Mouse (Mus musculus) layer of hippocampus, adult 8-10 months (tissue): Measurements from ENCODE around the gene Krt18. TPM values are rescaled to one million over a fixed set of nuclear protein-coding genes. Genes with fewer than 3 reads are reported as not detected.
"Not testable (repeated sequence)": the region's sequence is repeated elsewhere in the genome, so short reads cannot be mapped to it uniquely, and the experiment has no call there.

ENCODE experiments used
- DNase-seq, 2 experiments: peaks; one replicate each; pipeline ENCODE4 v3.0.0; 2022; ENCODE audit warnings: low spot score in 2 of 2
- total RNA-seq, 4 experiments: library from RNA; stranded (reverse); gene quantifications; 2 replicates each; pipeline ENCODE4 v1.2.4; 2022

Krt18 gene
- total RNA-seq, 4 experiments from 2014 or later = 0.23 to 2.4 (median 2.3) TPM; not detected in 1

- DNase-seq = peak; percentile 87 to 94
Measured at GRCm38 (mm10) chr15:102065661-102066325, 37.8 kb downstream of the Krt18 start.

- no peak for DNase-seq
Measured at GRCm38 (mm10) chr15:102070476-102071467, 42.8 kb downstream of the Krt18 start.

- DNase-seq = no peak
Measured at GRCm38 (mm10) chr15:102072963-102073558, 45.1 kb downstream of the Krt18 start.

DNA sequence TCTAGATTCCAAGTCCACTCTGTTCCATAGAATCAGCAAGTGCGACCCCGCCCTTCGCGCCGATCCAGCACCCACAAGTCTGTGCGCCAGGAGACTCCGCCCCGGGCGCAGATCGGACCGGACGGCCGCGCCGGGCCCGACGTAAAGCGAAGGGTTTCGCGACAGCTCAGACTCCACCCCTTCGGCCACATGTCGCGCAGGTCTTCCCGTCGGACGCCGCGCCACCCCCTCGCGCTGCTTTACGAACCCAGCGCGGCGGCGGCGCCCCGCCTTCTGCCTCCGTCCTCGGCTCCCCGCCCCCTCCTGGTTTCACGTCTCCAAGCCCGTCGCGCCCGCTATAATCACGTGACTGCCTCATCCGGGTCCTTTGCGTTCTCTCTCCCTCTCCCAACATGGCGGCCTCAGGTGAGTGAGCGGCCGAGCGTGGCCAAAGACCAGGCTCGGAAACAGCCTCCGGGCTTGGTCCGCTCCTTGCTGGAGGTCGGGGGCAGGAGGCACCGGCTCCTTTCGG lies 45.6 kb downstream of the Krt18 start, which contains the start of gene Eif4b:
Gene Eif4b, plus strand, starts transcription at position 215 of the 511 bp plus-strand sequence.
- peak; percentile 98 to 99 for DNase-seq

GRCm38 (mm10) chr15:102074070-102074731 lies 46.2 kb downstream of the Krt18 start:
- DNase-seq = peak; percentile 55 to 56

GRCm38 (mm10) chr15:102074876-102075585 lies 47.1 kb downstream of the Krt18 start:
- no peak for DNase-seq

DNA sequence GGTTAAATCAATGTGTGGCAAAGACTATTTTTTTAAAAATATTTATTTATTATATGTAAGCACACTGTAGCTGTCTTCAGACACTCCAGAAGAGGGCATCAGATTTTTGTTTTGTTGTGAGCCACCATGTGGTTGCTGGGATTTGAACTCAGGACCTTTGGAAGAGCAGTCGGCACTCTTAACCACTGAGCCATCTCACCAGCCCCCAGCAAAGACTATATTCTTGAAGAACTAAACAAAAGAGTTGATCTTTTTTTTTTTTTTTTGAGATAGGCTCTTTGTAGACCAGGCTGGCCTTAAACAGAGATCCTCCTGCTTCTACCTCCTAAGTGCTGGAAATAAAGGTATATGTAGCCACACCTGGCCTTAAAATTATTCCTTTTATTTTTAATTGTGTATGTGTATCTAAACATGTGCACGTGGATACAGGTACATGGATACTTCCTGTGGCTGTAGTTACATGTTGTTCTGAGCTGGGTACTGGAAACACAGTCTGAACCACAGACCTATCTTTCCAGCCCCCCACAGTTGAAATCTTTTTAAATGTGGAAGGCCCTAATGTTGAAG lies 49.2 kb downstream of the Krt18 start:
- DNase-seq = no peak

GRCm38 (mm10) chr15:102079221-102079620 lies 51.2 kb downstream of the Krt18 start:
- DNase-seq = no peak

DNA sequence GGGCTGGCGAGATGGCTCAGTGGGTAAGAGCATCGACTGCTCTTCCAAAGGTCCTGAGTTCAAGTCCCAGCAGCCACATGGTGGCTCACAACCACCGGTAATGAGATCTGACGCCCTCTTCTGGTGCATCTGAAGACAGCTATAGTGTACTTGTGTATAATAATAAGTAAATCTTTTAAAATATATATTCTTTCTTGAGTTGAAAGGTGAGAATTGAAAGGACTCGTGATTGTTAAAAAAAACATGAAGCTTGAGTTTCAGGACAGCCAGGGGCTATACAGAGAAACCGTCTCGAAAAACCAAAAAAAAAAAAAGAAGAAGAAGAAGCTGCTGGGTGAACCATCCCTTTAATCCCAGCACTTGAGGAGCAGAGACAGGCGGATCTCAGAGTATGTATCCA lies 51.9 kb downstream of the Krt18 start:
- DNase-seq = not testable (repeated sequence)

- DNase-seq = no peak
Measured at GRCm38 (mm10) chr15:102080429-102080828, 52.4 kb downstream of the Krt18 start.

Other genes starting within 250 kb of the Krt18 start
- not detected for gene Krt72, start 241.7 kb upstream of the Krt18 start, total RNA-seq
- 1 to 10 TPM; 4.4 to 6.8 (median 6.1) TPM for gene Krt73, start 225.8 kb upstream of the Krt18 start, total RNA-seq
- gene Krt2, start 210.0 kb upstream of the Krt18 start, total RNA-seq = 1 to 10 TPM; 6.2 to 8.9 (median 7.9) TPM
- gene Krt1, start 177.4 kb upstream of the Krt18 start, total RNA-seq = 1 to 10 TPM; 2.3 to 4.2 (median 3.6) TPM
- 10 to 100 TPM; 12.2 to 16.2 (median 14.6) TPM for gene Krt77, start 158.5 kb upstream of the Krt18 start, total RNA-seq
- not detected for gene Krt76, start 135.3 kb upstream of the Krt18 start, total RNA-seq
- gene Krt4, start 103.4 kb upstream of the Krt18 start, total RNA-seq = not detected
- gene Krt79, start 87.9 kb upstream of the Krt18 start, total RNA-seq = under 1 TPM in 3 of 4 experiments, not detected in 1; 0.18 to 0.41 (median 0.21) TPM
- gene Krt78, start 73.9 kb upstream of the Krt18 start, total RNA-seq = not detected
- gene Krt8, start 23.7 kb upstream of the Krt18 start, total RNA-seq = under 1 TPM in 3 of 4 experiments, not detected in 1; 0.22 to 0.56 (median 0.43) TPM
- 100 to 1,000 TPM; 175 to 212 (median 192) TPM for gene Eif4b, start 45.6 kb downstream of the Krt18 start, total RNA-seq
- 10 to 100 TPM; 22.4 to 26.9 (median 24.8) TPM for gene Tns2, start 72.2 kb downstream of the Krt18 start, total RNA-seq
- 100 to 1,000 TPM; 144 to 152 (median 146) TPM for gene Spryd3, start 108.1 kb downstream of the Krt18 start, total RNA-seq
- gene Igfbp6, start 116.2 kb downstream of the Krt18 start, total RNA-seq = 10 to 100 TPM; 11.2 to 13.6 (median 12.7) TPM
- under 1 TPM in 2 of 4 experiments, not detected in 2; 0.20 to 0.39 TPM for gene Soat2, start 122.3 kb downstream of the Krt18 start, total RNA-seq
- gene Zfp740, start 175.1 kb downstream of the Krt18 start, total RNA-seq = 10 to 100 TPM; 74.5 to 85.4 (median 79.0) TPM
- gene Csad, start 176.5 kb downstream of the Krt18 start, total RNA-seq = 10 to 100 TPM; 32.4 to 41.6 (median 35.8) TPM
- 1 to 10 TPM in 3 of 4 experiments, under 1 TPM in 1; 0.97 to 3.3 (median 1.7) TPM for gene Itgb7, start 203.8 kb downstream of the Krt18 start, total RNA-seq
- gene Rarg, start 229.3 kb downstream of the Krt18 start, total RNA-seq = 10 to 100 TPM; 14.5 to 20.7 (median 16.5) TPM
- gene Gm9918, start 242.4 kb downstream of the Krt18 start, total RNA-seq = under 1 TPM in 1 of 4 experiments, not detected in 3; 0.16 TPM